Mouse (Mus musculus) retina, adult 2 months (tissue): ENCODE data around the gene Gm13275.
"Not testable (repeated sequence)": the region's sequence is repeated elsewhere in the genome, so short reads cannot be mapped to it uniquely, and the experiment has no call there.

Experiments
- DNase-seq: peaks from one replicate; pipeline ENCODE4 v3.0.0-alpha.2; 2012; ENCODE audit warnings: low read depth, low spot score

Gm13275 gene

DNA sequence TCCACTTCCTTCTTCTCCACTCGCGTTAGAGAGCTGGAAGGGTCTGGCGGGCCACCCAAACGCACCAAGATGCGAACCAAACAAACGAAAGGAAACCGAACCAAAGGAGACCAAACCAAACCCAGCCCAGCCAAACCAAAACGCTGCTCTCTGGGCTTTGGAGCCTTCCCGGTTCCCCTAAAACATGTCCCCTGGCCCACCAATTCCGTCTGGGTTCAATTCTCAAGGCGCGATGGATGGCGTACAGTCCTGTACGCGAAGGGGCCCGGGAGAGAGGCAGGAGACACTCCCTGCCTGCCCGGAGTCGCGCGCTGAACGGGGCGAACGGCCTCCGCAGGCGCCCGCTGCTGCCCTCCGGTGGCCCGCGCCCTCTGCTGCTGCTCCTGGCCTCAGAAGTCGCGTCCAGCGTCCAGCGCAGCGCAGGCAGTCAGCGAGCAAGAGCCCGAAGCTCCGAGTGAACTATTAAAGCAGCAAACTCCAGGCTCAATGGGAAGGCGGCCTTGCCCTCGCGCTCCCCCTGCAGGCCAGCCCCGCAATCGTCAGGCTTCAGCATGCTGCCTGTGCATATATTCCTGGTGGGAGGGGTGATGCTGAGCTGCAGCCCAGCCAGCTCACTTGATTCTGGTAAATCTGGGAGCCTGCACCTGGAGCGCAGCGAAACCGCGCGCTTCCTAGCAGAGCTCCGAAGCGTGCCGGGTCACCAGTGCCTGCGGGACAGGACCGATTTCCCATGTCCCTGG, at the start of gene Gm13275:
Gene Gm13275 (plus strand): TSS at position 552 of the 740 bp plus-strand sequence.
- not testable (repeated sequence) for DNase-seq

DNA sequence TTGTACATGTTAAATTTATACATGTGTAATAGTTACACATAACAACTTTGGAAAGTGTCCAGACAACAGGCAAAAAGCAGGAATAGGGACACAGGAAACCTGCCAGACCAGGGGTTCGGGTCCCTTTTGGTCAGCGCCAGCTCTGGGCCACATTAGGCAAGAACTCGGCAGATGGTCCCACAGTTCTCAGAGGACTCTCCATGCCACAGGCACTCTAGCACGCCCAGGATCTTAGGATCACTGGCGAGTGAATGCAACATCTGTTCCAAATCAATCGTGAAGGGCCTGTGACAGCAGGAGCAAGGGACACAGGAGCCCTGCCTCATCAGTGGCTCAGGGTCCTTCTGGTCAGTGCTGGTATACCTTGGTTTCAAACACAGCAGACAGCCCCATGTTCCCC, 44.4 kb upstream of the Gm13275 start:
- DNase-seq: no peak

DNA sequence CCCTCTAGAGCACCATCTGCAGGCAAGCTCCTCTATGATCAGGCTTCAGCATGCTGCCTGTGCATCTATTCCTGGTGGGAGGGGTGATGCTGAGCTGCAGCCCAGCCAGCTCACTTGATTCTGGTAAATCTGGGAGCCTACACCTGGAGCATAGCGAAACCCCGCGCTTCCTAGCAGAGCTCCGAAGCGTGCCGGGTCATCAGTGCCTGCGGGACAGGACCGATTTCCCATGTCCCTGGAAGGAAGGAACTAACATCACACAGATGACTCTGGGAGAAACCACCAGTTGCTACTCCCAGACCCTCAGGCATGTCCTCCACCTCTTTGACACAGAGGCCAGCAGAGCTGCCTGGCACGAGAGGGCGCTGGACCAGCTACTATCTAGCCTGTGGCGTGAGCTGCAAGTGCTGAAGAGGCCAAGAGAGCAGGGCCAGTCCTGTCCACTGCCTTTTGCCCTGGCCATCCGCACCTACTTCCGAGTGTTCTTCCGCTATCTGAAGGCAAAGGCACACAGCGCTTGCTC, 39.4 kb upstream of the Gm13275 start, which contains the start of gene Gm13271:
Gene Gm13271 (plus strand): TSS at position 51 of the 523 bp plus-strand sequence.
- DNase-seq: not testable (repeated sequence)

DNA sequence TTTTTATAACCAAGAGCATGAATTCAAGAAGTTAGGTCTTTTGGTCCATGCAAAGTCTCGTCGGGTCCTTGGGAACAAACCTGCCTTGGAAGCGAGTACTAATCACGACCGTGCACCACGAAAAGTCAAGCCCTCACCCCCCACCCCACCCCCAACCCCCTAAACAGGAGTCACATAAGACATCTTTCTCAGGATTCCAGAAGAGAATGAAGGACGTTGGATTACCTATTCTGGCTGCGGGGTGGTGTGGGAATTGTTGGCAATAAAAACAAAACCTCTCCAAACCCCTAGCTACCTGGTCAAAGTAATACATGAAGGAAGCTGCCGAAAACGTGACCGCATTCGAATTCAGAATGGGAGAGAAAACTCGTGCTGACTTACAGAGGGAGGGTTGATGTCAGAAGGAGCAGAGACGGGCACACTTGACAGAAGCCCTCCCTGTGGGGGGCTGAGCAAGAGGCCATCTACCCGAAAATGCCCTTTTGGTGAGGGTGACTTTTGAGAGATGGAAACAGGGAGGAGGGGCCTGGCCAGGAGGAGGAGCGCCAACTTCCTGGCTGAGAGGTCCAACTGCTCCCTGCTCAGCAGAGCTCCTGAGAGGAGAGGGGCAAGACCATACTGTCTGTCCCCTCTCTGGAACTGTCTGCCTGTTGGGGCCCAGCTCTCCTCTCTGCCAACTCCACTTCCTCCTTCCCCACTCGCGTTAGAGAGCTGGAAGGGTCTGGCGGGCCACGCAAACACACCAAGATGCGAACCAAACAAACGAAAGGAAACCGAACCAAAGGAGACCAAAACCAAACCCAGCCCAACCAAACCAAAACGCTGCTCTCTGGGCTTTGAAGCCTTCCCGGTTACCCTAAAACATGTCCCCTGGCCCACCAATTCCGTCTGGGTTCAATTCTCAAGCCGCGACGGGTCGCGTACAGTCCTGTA, 37.4 kb upstream of the Gm13275 start:
- DNase-seq: not testable (repeated sequence)

- peak; percentile 60 for DNase-seq
These were observed 36.7 kb upstream of the Gm13275 start for GRCm38 (mm10) chr4:88757628-88758031.

GRCm38 (mm10) chr4:88758751-88759150, 35.5 kb upstream of the Gm13275 start:
- not testable (repeated sequence) for DNase-seq

DNA sequence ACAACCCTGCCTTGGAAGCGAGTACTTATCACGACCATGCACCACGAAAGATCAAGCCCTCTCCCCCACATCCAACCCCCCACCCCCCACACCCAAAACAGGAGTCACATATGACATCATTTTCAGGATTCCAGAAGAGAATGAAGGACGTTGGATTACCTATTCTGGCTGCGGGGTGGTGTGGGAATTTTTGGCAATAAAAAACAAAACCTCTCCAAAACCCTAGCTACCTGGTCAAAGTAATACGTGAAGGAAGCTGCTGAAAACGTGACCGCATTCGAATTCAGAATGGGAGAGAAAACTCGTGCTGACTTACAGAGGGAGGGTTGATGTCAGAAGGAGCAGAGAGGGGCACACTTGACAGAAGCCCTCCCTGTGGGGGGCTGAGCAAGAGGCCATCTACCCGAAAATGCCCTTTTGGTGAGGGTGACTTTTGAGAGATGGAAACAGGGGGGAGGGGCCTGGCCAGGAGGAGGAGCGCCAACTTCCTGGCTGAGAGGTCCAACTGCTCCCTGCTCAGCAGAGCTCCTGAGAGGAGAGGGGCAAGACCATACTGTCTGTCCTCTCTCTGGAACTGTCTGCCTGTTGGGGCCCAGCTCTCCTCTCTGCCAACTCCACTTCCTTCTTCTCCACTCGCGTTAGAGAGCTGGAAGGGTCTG, 34.5 kb upstream of the Gm13275 start, which contains the start of gene Gm13283:
Gene Gm13283 (plus strand): TSS at position 510 of the 659 bp plus-strand sequence.
- DNase-seq: not testable (repeated sequence)

DNA sequence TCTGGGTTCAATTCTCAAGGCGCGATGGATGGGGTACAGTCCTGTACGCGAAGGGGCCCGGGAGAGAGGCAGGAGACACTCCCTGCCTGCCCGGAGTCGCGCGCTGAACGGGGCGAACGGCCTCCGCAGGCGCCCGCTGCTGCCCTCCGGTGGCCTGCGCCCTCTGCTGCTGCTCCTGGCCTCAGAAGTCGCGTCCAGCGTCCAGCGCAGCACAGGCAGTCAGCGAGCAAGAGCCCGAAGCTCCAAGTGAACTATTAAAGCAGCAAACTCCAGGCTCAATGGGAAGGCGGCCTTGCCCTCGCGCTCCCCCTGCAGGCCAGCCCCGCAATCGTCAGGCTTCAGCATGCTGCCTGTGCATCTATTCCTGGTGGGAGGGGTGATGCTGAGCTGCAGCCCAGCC, 33.9 kb upstream of the Gm13275 start:
- peak; percentile 38 for DNase-seq

- not testable (repeated sequence) for DNase-seq
These were observed 32.5 kb upstream of the Gm13275 start for GRCm38 (mm10) chr4:88761776-88762175.

GRCm38 (mm10) chr4:88762341-88762740, 31.9 kb upstream of the Gm13275 start:
- not testable (repeated sequence) for DNase-seq

GRCm38 (mm10) chr4:88763384-88764018, 30.8 kb upstream of the Gm13275 start:
- DNase-seq: peak; percentile 16

DNA sequence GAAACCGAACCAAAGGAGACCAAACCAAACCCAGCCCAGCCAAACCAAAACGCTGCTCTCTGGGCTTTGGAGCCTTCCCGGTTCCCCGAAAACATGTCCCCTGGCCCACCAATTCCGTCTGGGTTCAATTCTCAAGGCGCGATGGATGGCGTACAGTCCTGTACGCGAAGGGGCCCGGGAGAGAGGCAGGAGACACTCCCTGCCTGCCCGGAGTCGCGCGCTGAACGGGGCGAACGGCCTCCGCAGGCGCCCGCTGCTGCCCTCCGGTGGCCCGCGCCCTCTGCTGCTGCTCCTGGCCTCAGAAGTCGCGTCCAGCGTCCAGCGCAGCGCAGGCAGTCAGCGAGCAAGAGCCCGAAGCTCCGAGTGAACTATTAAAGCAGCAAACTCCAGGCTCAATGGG, 20.8 kb upstream of the Gm13275 start, which contains the start of gene Gm13290:
Gene Gm13290 (plus strand): TSS at position 301 of the 400 bp plus-strand sequence.
- DNase-seq: not testable (repeated sequence)

DNA sequence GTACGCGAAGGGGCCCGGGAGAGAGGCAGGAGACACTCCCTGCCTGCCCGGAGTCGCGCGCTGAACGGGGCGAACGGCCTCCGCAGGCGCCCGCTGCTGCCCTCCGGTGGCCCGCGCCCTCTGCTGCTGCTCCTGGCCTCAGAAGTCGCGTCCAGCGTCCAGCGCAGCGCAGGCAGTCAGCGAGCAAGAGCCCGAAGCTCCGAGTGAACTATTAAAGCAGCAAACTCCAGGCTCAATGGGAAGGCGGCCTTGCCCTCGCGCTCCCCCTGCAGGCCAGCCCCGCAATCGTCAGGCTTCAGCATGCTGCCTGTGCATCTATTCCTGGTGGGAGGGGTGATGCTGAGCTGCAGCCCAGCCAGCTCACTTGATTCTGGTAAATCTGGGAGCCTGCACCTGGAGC, 17.7 kb upstream of the Gm13275 start, which contains the start of gene Gm13289:
Gene Gm13289 (plus strand): TSS at position 301 of the 400 bp plus-strand sequence.
- not testable (repeated sequence) for DNase-seq

- DNase-seq: not testable (repeated sequence)
These were observed 14.7 kb upstream of the Gm13275 start, which contains the start of gene Gm13272 for GRCm38 (mm10) chr4:88779550-88779949. Gene Gm13272, plus strand, starts transcription at chr4:88779850.

- DNase-seq: not testable (repeated sequence)
These were observed 14.0 kb upstream of the Gm13275 start for GRCm38 (mm10) chr4:88780320-88780719.

- not testable (repeated sequence) for DNase-seq
These were observed 12.5 kb upstream of the Gm13275 start, which contains the start of gene Ifnz for GRCm38 (mm10) chr4:88781831-88782230. Gene Ifnz, plus strand, starts transcription at chr4:88782131.

DNA sequence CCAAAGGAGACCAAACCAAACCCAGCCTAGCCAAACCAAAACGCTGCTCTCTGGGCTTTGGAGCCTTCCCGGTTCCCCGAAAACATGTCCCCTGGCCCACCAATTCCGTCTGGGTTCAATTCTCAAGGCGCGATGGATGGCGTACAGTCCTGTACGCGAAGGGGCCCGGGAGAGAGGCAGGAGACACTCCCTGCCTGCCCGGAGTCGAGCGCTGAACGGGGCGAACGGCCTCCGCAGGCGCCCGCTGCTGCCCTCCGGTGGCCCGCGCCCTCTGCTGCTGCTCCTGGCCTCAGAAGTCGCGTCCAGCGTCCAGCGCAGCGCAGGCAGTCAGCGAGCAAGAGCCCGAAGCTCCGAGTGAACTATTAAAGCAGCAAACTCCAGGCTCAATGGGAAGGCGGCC, 12.0 kb upstream of the Gm13275 start:
- not testable (repeated sequence) for DNase-seq

DNA sequence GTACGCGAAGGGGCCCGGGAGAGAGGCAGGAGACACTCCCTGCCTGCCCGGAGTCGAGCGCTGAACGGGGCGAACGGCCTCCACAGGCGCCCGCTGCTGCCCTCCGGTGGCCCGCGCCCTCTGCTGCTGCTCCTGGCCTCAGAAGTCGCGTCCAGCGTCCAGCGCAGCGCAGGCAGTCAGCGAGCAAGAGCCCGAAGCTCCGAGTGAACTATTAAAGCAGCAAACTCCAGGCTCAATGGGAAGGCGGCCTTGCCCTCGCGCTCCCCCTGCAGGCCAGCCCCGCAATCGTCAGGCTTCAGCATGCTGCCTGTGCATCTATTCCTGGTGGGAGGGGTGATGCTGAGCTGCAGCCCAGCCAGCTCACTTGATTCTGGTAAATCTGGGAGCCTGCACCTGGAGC, 8.9 kb upstream of the Gm13275 start, which contains the start of gene Gm13276:
Gene Gm13276 (plus strand): TSS at position 301 of the 400 bp plus-strand sequence.
- not testable (repeated sequence) for DNase-seq

GRCm38 (mm10) chr4:88788402-88788801, 5.9 kb upstream of the Gm13275 start, which contains the start of gene Gm13277:
Gene Gm13277, plus strand, starts transcription at chr4:88788632.
- not testable (repeated sequence) for DNase-seq

DNA sequence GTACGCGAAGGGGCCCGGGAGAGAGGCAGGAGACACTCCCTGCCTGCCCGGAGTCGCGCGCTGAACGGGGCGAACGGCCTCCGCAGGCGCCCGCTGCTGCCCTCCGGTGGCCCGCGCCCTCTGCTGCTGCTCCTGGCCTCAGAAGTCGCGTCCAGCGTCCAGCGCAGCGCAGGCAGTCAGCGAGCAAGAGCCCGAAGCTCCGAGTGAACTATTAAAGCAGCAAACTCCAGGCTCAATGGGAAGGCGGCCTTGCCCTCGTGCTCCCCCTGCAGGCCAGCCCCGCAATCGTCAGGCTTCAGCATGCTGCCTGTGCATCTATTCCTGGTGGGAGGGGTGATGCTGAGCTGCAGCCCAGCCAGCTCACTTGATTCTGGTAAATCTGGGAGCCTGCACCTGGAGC, 3.0 kb upstream of the Gm13275 start, which contains the start of gene Gm13278:
Gene Gm13278 (plus strand): TSS at position 301 of the 400 bp plus-strand sequence.
- DNase-seq: not testable (repeated sequence)
